Mouse (Mus musculus): ENCODE measurements around the gene Asic3.

DNA sequence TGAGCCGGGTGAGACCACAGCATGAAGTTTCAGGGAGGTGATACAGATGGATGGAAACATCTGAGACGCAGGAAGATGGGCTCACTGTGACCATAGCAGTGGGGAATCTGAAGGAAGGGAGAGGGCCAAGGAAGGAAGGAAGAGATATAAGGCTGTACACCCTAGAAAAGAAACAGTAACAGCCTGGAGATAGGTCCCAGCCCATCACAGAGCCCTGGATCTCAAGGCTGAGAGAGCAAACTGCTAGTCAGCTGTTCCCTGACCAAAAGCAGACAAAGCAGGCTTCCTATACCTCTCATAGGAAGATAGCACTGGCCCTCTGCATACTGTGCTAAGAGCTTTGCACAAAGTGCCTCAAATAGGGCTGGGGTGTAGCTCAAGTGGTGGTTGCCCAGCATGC lies 34.5 kb upstream of the Asic3 start:
- TF ChIP-seq CTCF (IDR thresholded peaks at IDR 0.05; ENCODE audit: extremely low read depth, insufficient read depth, insufficient read length, insufficient replicate concordance) (no peak), POLR2A (IDR thresholded peaks at IDR 0.05; ENCODE audit: low read depth, low read length) (no peak)

Measured in spleen, adult 2 months (tissue).